Mouse (Mus musculus) stomach, embryonic 16.5 days (tissue): Measurements from ENCODE around the gene Cox7a1. TPM values are rescaled to one million over a fixed set of nuclear protein-coding genes. Genes with fewer than 3 reads are reported as not detected.
A peak's percentile ranks its signal among the peaks of the same experiment; 100 is the strongest.

Experiments used
- ATAC-seq: fragments of 200-750 bp; cut with Nextera tagmentation; 2 replicates; pipeline ENCODE4 v1.8.0; 2017; ENCODE audit warnings: moderate number of reproducible peaks, moderate TSS enrichment; ENCODE audit not compliant: insufficient read depth, low FRiP score
- H3K27ac ChIP-seq: fragments of 300-500 bp; sonication (generic); 2 replicates; pipeline ENCODE4 v1.5.1; 2014; ENCODE audit warnings: low read length
- H3K27me3 ChIP-seq: fragments of 300-500 bp; sonication (generic); 2 replicates; pipeline ENCODE4 v1.6.1; 2014; ENCODE audit warnings: low read length, control low read depth, mixed read lengths; ENCODE audit not compliant: control insufficient read depth, insufficient read depth
- H3K36me3 ChIP-seq: fragments of 300-500 bp; sonication (generic); 2 replicates; pipeline ENCODE4 v1.6.1; 2014; ENCODE audit warnings: low read length; ENCODE audit not compliant: control insufficient read depth, insufficient read depth
- H3K4me1 ChIP-seq: fragments of 300-500 bp; sonication (generic); 2 replicates; pipeline ENCODE4 v1.6.1; 2014; ENCODE audit warnings: low read length, control low read depth, mixed read lengths; ENCODE audit not compliant: control insufficient read depth, insufficient read depth
- H3K4me2 ChIP-seq: fragments of 300-500 bp; sonication (generic); 2 replicates; pipeline ENCODE4 v1.6.1; 2014; ENCODE audit warnings: low read depth, low read length, mixed read lengths
- H3K4me3 ChIP-seq: fragments of 300-500 bp; sonication (generic); replicated peaks from 2 replicates; pipeline ENCODE4 v1.5.1; 2014; ENCODE audit warnings: mild to moderate bottlenecking, low read length
- H3K9ac ChIP-seq: fragments of 300-500 bp; sonication (generic); 2 replicates; pipeline ENCODE4 v1.6.1; 2014; ENCODE audit warnings: low read length
- H3K9me3 ChIP-seq: fragments of 300-500 bp; sonication (generic); replicated peaks from 2 replicates; pipeline ENCODE4 v1.6.1; 2016; ENCODE audit warnings: low read length, control low read depth; ENCODE audit not compliant: control insufficient read depth
- WGBS: fragments of 180-500 bp; shearing (Covaris S2); extraction: QIAGEN DNeasy Blood & Tissue Kit; methylation state at CpG from one replicate; pipeline ENCODE4 v1.1.7; 2014; 5-methylcytosine and 5-hydroxymethylcytosine counted together
- polyA plus RNA-seq: library from polyadenylated mRNA; unstranded; fragments of >200 nt; fragmentation: Nextera tagmentation; extraction: Ambion mirVana; gene quantifications from 2 replicates; pipeline ENCODE4 v1.2.1, GENCODE M21; 2015

The Cox7a1 gene
- polyA plus RNA-seq, 1 experiment from 2014 or later = 25.0 TPM

GRCm38 (mm10) chr7:30221433-30221832 is 37.5 kb downstream of the Cox7a1 start:
- Histone ChIP-seq H3K36me3 (peaks cover 21% of the 10 kb centered on the region), H3K4me2 (no peak overlapping the region), H3K4me1 (0 out of 2 replicates have a peak, but pooled peaks cover 6% of the 10 kb centered on the region), H3K9me3 (no peaks in the 10 kb centered on the region), H3K27me3 (no peaks in the 10 kb centered on the region), H3K27ac (no peak overlapping the region), H3K4me3 (no peak overlapping the region), H3K9ac (no peak overlapping the region)
- no peak for ATAC-seq
- 83% methylated on average over 3 of the region's 3 CpGs for WGBS

- no peak overlapping the region for H3K9ac ChIP-seq
- no peak overlapping the region for H3K27ac ChIP-seq
- ATAC-seq = no peak
- H3K4me3 ChIP-seq = no peak overlapping the region
- no peaks in the 10 kb centered on the region for H3K27me3 ChIP-seq
- 0 out of 2 replicates have a peak, but pooled peaks cover 6% of the 10 kb centered on the region for H3K4me1 ChIP-seq
- H3K4me2 ChIP-seq = no peak overlapping the region
- no peaks in the 10 kb centered on the region for H3K9me3 ChIP-seq
- 85% methylated on average over 5 of the region's 5 CpGs for WGBS
- peaks cover 27% of the 10 kb centered on the region for H3K36me3 ChIP-seq
Observed at GRCm38 (mm10) chr7:30222205-30222604, 38.3 kb downstream of the Cox7a1 start.

GRCm38 (mm10) chr7:30224206-30224605 is 40.3 kb downstream of the Cox7a1 start:
- Histone ChIP-seq H3K4me3 (no peak overlapping the region), H3K4me1 (0 out of 2 replicates have a peak, but pooled peaks cover 6% of the 10 kb centered on the region), H3K36me3 (peaks cover 28% of the 10 kb centered on the region), H3K27me3 (no peaks in the 10 kb centered on the region), H3K9me3 (no peaks in the 10 kb centered on the region), H3K27ac (no peak overlapping the region), H3K9ac (no peak overlapping the region), H3K4me2 (no peak overlapping the region)
- 91% methylated on average over 12 of the region's 12 CpGs for WGBS
- ATAC-seq = no peak

- H3K4me2 ChIP-seq = peak overlapping the region; percentile 82
- no peaks in the 10 kb centered on the region for H3K27me3 ChIP-seq
- peak overlapping the region; percentile 83 for H3K4me3 ChIP-seq
- WGBS = 0% methylated on average over 16 of the region's 16 CpGs
- peak overlapping the region; percentile 81 for H3K9ac ChIP-seq
- no peak for ATAC-seq
- no peaks in the 10 kb centered on the region for H3K9me3 ChIP-seq
- H3K36me3 ChIP-seq = peaks cover 9% of the 10 kb centered on the region; the same call in 1 of the 2 replicates
- no peak overlapping the region; the same call in 1 of the 2 replicates for H3K27ac ChIP-seq
- peaks cover 14% of the 10 kb centered on the region for H3K4me1 ChIP-seq
Observed at GRCm38 (mm10) chr7:30231328-30231668, 47.4 kb downstream of the Cox7a1 start.

- ATAC-seq = peak; percentile 96
- H3K27ac ChIP-seq = peak within 1 kb of the TSS; percentile 97
- WGBS = under 1% methylated on average over 67 of the region's 67 CpGs
Observed at GRCm38 (mm10) chr7:30231669-30232454, 47.9 kb downstream of the Cox7a1 start, which contains the start of the genes Polr2i and Tbcb. Polr2i (plus strand) TSS chr7:30231948. Tbcb (minus strand) TSS chr7:30232272.

GRCm38 (mm10) chr7:30232631-30233148 is 48.7 kb downstream of the Cox7a1 start:
- ATAC-seq = peak; percentile 9; the same call in 1 of the 2 replicates
- H3K9ac ChIP-seq = peak overlapping the region; percentile 84
- H3K4me3 ChIP-seq = peak overlapping the region; percentile 83
- no peaks in the 10 kb centered on the region for H3K36me3 ChIP-seq
- H3K9me3 ChIP-seq = no peaks in the 10 kb centered on the region
- peaks cover 14% of the 10 kb centered on the region for H3K4me1 ChIP-seq
- H3K27me3 ChIP-seq = no peaks in the 10 kb centered on the region
- peak overlapping the region; percentile 97 for H3K27ac ChIP-seq
- 3% methylated on average over 24 of the region's 24 CpGs for WGBS
- H3K4me2 ChIP-seq = peak overlapping the region; percentile 81

More at GRCm38 (mm10) chr7:30231669-30232454, 47.9 kb downstream of the Cox7a1 start, which contains the start of the genes Polr2i and Tbcb:
- Histone ChIP-seq H3K4me1 (peaks cover 14% of the 10 kb centered on the region), H3K36me3 (peaks cover 4% of the 10 kb centered on the region; the same call in 1 of the 2 replicates), H3K27me3 (no peaks in the 10 kb centered on the region), H3K4me3 (peak within 1 kb of the TSS; percentile 83), H3K4me2 (peak within 1 kb of the TSS; percentile 82), H3K9me3 (no peaks in the 10 kb centered on the region), H3K9ac (peak within 1 kb of the TSS; percentile 84)

GRCm38 (mm10) chr7:30233387-30233786 is 49.4 kb downstream of the Cox7a1 start:
- no peak overlapping the region for H3K27ac ChIP-seq
- no peaks in the 10 kb centered on the region for H3K36me3 ChIP-seq
- H3K4me1 ChIP-seq = peaks cover 14% of the 10 kb centered on the region
- H3K27me3 ChIP-seq = no peaks in the 10 kb centered on the region
- ATAC-seq = no peak
- no peak overlapping the region for H3K4me3 ChIP-seq
- no peak overlapping the region for H3K9ac ChIP-seq
- peak overlapping the region; percentile 81 for H3K4me2 ChIP-seq
- 84% methylated on average over 20 of the region's 20 CpGs for WGBS
- H3K9me3 ChIP-seq = no peaks in the 10 kb centered on the region

GRCm38 (mm10) chr7:30234276-30234858 is 50.4 kb downstream of the Cox7a1 start:
- Histone ChIP-seq H3K9ac (no peak overlapping the region), H3K27ac (no peak overlapping the region), H3K4me2 (no peak overlapping the region), H3K4me3 (no peak overlapping the region), H3K36me3 (no peaks in the 10 kb centered on the region), H3K9me3 (no peaks in the 10 kb centered on the region), H3K4me1 (peaks cover 14% of the 10 kb centered on the region), H3K27me3 (no peaks in the 10 kb centered on the region)
- WGBS = 87% methylated on average over 15 of the region's 15 CpGs
- ATAC-seq = no peak

- peaks cover 14% of the 10 kb centered on the region for H3K4me1 ChIP-seq
- no peak for ATAC-seq
- no peaks in the 10 kb centered on the region for H3K36me3 ChIP-seq
- 88% methylated on average over 8 of the region's 8 CpGs for WGBS
- H3K27ac ChIP-seq = no peak overlapping the region
- no peaks in the 10 kb centered on the region for H3K9me3 ChIP-seq
- H3K27me3 ChIP-seq = no peaks in the 10 kb centered on the region
- no peak overlapping the region for H3K4me3 ChIP-seq
- H3K9ac ChIP-seq = no peak overlapping the region
- H3K4me2 ChIP-seq = no peak overlapping the region
Observed at GRCm38 (mm10) chr7:30235091-30235490, 51.1 kb downstream of the Cox7a1 start.
